Mouse (Mus musculus): ENCODE data around the gene Tmem72. TPM values are rescaled to one million over a fixed set of nuclear protein-coding genes. Genes with fewer than 3 reads are reported as not detected.

The Tmem72 gene
- total RNA-seq (2023) = under 1 TPM; 0.37 to 0.39 TPM

GRCm38 (mm10) chr6:116716666-116717065 is at the start of gene Tmem72:
TSS of gene Tmem72 (minus strand) at chr6:116716913.

GRCm38 (mm10) chr6:116673471-116674282 is 43.0 kb downstream of the Tmem72 start, which contains the start of gene Rassf4:
TSS of gene Rassf4 (minus strand) at chr6:116673952.

GRCm38 (mm10) chr6:116650406-116650805 is 66.3 kb downstream of the Tmem72 start, which contains the start of gene Depp1:
TSS of gene Depp1 (plus strand) at chr6:116650609.

Other genes starting within 250 kb of the Tmem72 start
- gene Olfr211, start 227.8 kb downstream of the Tmem72 start, total RNA-seq (2023) = not detected
- under 1 TPM; 0.39 to 0.42 TPM for gene Olfr212, start 210.4 kb downstream of the Tmem72 start, total RNA-seq (2023)
- not detected for gene Olfr213, start 178.5 kb downstream of the Tmem72 start, total RNA-seq (2023)
- gene Gm5580, start 165.8 kb downstream of the Tmem72 start, total RNA-seq (2023) = 1 to 10 TPM; 1.7 to 2.3 TPM
- gene Olfr214, start 162.7 kb downstream of the Tmem72 start, total RNA-seq (2023) = not detected
- gene Olfr215, start 132.7 kb downstream of the Tmem72 start, total RNA-seq (2023) = not detected
- gene Zfp422, start 87.9 kb downstream of the Tmem72 start, total RNA-seq (2023) = 10 to 100 TPM in 1 of 2 experiments, 1 to 10 TPM in 1; 8.7 to 10.5 TPM
- not detected for gene Depp1, start 66.3 kb downstream of the Tmem72 start, total RNA-seq (2023)
- 100 to 1,000 TPM; 373 to 419 TPM for gene Rassf4, start 43.0 kb downstream of the Tmem72 start, total RNA-seq (2023)